Mouse (Mus musculus) hindlimb bud, embryonic 11.5 days (tissue): ENCODE measurements around the gene Cdk10.
A peak's percentile ranks its signal among the peaks of the same experiment; 100 is the strongest.
"Not testable (repeated sequence)": the region's sequence is repeated elsewhere in the genome, so short reads cannot be mapped to it uniquely, and the experiment has no call there.

Source experiments
- DNase-seq: peaks from one replicate; pipeline ENCODE4 v3.0.0-alpha.2; 2012; ENCODE audit warnings: low read depth, low spot score; ENCODE audit errors: extremely low spot score

Gene Cdk10

DNA sequence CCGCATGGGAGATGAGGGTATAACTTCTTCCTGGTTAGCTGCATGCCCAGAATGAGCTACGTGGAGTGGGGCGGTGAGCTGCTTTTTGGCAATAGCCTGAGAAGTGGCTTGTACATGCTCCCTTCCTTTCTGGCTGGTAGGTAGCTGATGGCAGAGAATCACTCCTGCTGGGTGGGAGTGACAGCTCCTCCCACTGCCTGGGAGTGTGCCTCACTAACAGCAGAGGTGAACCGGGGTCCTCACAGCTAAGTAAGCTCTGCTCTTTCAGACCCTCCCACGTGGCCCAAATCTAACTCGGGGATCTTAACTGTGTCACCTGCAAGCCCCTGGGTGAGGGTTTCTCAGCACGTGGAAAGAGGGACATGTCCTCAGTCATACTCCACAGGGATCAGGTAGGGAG lies 7.9 kb downstream of the Cdk10 start:
- DNase-seq = no peak

DNA sequence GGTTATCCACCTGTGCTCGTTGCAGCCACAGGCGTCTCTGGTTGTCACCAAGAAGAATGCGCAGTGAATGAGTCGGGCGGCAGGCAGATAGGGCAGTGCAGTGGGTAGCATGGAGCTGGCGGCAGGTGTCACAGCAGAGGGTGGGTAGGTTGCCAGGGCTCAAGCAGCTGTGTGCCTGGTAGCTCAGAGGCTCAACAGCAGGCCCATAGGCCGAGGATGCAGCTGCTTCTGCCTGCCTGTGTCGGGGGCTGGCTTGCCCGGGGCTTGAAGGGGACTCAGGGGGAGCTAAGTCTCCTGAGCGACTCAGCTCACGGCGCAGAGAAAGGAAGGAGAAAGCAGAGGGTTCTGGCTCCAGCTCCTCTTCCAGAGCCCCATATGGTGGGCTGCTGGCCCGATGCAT lies 8.7 kb downstream of the Cdk10 start:
- DNase-seq = no peak

DNA sequence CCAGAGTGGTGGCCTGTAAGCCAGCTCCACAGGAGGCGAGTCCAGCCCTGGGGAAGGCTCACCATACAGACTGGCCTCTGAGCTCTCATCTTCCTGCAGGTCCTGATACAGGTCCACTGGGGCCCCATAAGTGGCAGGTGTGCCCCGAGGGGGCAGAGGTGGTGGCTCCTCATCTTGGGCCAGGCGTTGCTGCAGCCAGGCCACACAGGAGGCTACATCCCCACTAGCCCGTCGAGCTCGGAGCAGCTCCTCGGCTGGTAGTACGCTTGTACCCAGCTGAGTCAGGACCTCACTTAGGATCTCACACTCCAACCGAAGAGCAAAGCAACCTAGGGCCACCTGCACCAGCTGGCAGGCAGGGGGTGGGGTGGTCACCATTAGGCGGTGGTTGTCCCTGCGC lies 9.1 kb downstream of the Cdk10 start:
- DNase-seq = no peak

DNA sequence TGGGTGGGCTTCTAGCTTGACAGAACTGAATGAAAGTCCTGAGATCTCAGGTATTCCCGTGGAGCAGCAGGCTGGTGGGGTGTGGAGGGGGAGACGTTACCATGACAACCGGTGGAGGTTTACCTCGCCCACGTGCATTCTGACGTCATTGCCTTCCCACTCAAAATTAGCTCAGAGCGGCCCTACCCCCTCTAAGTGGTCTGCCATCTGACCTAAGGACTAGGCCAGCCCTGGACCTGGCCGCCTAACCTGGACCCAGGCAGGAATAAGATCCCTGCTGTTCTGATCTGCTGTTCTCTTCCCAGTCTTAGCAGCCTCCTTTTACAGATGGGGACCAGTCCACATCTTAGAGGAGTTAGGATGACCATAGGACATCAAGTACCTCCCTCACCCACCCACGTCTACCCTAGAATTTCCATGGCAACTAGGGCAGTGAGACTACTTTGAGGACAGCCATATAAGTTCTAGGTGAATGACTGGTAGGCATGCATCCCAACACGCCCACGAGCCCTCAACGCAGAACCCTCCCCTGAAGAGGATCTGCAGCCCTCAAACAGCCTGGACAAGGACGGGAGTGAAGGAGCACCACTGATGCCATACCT lies 10.4 kb downstream of the Cdk10 start:
- DNase-seq = no peak

DNA sequence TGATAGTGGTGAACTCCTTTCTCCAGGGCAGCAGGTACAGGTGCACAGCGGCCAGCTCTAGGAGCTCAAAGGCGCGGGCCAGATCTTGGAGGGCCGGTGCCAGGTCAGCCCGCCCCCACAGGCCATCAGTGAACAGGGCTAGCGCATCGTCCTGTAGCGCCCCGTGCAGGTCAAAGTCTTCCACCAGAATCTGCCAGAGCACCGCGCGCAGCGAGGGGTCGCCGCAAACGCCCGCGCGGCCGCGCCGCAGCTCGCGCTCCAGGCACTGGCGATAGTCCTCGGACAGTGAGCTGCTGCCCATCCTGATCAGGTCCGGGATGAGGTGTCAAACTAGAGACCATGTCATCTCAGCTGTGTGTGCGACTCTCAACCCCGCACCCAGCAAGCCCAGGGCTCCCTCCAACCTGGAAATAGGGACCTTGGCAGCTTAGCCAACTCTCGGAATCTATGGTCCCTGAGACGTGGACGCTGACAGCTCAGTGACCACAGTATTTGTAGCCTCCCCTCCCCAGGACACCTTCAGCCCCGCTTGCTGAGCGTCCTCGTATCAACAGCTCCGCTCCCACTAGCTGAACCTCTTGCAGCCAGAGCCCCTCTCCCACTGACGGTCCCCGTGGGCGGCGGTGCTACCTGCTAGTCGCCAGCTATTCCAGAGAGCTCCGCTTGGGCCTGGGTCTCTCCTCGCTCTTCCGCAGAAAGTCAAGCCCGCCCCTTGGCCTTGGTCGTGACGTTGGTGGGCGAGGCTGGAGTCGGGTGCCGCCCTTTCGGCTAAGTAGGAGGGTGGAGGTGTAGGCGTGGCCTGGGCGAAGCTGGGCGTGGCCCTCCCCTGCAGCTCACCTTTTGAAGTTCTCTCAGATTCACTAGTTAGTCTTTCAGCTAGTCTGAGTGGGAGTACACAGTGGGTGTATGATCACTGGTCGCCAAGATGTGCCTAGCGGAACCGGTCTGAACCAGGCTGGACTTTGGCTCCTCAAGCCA lies 11.2 kb downstream of the Cdk10 start, which contains the start of gene Spata2l:
Gene Spata2l, minus strand, starts transcription at position 714 of the 978 bp plus-strand sequence.
- peak; percentile 69 for DNase-seq

DNA sequence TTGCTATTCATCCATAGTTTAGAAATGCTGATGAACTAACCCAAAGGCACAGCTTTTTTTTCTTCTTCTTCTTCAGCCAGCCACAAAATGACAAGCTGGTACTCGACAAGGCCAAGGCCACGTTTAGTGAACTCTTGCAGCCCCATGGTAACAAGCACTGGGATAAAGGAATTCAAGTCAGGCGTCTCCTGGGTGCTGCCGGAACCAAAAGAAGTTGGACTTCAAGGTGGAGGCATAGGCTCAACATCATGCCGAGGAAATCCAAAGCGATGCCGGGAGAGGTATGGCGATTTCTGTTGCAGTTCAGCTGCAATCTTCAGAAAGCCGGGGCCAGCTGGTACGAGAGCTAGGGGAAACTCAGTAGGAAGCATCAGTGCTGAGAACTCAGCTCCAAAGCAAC lies 14.8 kb downstream of the Cdk10 start:
- DNase-seq = no peak

DNA sequence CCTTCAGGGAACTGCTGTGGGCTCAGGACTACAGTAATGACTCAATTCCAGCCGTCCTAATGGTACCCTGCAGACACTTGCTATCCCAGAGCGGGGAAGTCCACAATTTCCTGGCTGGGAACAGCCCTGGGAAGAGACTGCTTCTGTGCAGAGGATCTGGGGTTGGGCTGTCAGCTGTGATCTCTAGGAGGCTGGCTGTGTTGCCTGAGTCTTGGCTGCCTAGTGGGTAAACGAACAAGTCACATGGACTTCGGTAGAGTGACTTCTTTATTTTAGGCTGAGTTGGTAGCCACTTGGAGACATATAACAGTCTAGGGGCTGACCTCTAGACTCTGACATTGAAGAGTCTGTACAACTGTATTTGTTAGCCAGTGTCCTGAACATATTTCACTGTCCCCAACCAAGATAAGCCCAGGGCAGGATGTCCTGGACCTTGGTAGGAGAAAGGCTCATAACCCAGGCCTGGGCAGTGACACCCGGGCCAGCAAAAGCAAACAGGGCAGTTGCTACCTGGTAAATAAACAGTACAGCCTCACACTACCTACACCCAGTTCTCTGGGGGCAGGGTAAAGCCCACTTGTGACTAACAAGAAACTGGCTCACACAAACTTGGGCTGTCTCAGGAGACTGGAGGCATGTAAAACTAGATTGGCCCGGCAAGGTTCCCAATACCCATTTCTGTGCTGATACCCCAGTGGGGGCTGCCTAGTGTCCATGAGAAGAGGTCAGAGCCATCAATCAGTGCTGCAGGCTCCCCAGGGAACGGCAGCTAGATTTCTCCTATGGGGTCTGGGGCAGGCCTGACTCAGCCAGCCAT lies 17.7 kb downstream of the Cdk10 start:
- no peak for DNase-seq

DNA sequence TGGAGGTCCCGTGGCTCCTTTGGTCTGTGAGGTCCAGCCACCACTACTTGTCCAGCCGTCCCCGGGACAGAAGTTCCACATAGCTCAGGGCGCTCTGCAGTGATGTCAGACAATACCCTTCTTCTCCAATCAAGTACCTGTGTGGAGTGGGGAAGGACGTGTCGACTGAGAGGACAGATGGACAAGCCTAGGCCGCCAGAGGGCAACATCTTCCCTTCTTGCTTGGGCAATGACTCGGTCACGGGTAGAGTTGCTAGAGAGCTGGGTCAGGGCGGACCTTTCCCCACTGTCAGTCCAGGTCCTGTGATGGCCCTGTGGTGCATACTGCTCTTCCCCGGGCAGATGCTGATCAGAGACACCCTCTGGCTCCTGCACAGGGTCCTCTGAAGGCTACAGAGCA lies 18.4 kb downstream of the Cdk10 start:
- DNase-seq = no peak

DNA sequence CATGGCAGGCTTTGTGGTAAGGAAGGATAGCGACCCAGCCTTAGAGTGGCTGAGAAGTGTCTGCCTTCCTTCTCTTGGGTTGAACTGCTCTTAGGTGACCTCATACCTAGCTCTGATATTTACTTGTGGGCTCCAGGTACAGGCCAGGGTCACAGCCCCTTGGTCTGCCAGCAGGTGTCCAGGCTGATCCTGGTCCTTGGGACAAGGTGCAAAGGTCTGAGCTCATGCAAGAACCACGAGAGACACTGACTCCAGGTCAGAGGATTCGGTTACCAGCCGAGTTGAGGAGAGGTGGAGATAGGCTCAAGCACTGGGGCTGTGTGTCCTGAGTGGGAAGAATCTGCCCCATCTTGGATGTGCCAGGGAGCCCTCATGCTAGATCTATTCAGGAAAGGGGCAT lies 19.7 kb downstream of the Cdk10 start:
- DNase-seq = no peak

DNA sequence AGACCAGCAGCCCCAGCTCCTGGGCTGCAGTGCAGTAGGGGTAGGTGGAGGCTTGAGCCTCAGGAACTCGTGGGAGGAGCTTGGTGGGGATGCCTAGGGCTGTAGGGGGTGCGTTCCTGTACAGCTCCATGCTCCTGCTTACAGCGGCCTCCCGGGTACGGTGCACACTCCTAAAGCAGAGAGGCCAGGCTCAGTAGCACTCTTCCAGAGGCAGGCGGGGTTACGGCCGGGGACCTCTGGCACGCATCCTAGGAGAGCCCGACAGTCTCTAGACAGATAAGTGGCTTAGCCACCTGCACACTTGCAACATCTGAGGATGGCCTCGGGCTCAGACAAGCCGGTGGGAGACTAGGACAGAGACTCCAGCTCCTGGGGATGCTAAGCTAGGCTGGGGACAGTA lies 20.9 kb downstream of the Cdk10 start:
- DNase-seq = no peak

DNA sequence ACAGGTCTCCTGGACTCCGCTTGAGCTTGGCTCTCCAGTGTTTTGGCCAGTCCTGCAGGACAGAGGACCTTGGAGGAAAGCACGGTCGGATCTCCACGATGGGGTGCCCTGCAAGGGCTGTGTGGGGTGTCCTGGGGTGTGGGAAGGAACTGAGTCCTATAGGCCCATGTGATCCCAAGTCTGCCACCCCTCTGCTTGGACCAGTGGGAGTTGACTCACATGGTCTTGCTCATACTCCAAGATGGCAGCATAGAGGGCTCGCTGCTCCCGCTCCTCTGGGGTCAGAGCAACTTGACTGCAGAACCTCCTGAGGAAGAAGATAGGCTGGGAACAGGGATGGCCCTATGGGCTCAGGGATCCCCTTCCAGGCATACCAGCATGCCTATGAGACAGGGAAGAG lies 23.1 kb downstream of the Cdk10 start:
- DNase-seq = no peak

DNA sequence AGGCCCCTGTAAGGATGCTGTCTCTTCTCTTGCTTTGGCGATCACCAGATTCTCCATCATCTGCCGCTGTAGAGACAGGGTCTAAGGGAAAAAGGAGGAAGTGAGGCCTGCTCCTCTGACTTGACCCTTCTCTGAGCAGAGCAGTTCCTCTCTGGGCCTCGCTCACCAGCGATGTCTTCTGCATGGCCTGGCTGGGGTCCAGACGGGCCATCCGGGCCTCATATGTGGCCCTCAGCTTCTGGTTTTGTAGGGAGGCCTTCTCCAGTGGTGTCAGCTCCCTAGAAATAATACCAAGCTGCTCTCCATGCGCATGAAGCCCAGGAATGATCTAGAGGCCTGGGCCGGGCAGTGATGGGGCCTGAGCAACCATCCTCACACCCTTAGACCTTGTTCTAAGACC lies 24.0 kb downstream of the Cdk10 start:
- no peak for DNase-seq

DNA sequence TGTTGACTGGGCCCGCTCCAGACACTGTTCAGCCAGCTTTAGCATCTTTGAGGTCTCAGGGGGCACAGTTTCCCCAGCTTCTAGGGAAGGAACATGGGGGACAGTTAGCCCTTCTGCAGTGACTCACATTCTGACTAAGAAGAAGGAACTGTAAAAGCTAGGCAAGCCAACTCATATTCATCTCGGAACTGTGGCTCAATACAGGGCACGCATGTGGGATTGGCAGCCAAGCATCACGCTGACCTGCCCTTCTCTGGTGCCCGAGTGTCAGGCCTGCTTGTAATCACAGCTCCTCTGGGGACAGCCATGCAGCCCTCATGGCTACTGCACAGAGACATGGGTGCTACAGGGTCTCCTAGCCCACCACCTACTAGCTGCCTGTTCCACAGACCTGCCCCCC lies 26.3 kb downstream of the Cdk10 start:
- no peak for DNase-seq

DNA sequence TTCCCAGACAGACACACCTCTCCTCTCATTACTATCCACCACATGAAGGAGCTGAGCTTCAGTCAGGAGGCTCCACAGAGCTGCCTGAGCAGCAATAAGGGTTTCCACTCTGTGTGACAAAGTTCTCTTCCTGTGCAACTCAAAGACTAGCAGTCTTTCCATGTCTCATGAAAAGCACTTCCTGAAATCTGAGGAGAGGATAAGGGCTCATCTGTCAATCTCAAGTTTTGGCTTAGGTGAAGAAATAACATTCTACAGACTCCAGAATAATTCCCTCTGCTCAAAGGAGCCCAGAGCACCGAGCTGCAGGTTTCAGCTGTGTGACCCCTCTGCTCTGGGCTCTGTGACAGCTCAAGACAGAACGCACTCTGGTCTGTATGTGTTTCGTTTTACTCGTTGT lies 28.3 kb downstream of the Cdk10 start:
- DNase-seq = no peak

DNA sequence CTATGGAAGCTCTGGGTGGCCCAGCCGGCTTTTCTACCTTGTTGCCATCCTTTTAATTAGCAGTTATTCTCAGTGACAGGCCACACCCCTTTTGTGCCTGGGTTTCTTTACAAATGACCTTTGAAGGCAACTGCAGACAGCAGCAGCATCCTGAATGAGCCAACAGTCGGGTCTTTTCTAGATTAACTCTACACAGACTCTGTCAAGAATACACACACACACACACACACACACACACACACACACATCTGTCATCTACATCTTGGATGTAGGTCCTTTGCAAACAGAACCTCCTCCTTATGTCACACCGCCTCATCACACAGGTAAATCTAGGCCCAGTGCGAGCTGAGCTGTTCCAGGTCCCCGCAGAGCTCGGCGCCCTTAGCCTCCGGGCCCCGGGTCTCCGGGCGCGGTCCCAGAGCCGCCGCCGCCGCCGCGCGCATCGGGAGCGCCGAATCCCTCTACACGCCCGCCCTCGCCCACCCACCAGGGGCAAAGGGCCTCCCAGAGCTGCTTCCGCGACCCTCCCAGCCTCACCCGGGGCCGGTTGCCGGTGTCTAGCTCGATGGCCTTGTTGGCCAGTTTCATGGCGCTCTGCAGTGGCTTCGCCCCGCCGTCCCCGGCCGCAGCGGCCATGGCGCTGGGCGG lies 28.9 kb downstream of the Cdk10 start:
- no peak for DNase-seq

DNA sequence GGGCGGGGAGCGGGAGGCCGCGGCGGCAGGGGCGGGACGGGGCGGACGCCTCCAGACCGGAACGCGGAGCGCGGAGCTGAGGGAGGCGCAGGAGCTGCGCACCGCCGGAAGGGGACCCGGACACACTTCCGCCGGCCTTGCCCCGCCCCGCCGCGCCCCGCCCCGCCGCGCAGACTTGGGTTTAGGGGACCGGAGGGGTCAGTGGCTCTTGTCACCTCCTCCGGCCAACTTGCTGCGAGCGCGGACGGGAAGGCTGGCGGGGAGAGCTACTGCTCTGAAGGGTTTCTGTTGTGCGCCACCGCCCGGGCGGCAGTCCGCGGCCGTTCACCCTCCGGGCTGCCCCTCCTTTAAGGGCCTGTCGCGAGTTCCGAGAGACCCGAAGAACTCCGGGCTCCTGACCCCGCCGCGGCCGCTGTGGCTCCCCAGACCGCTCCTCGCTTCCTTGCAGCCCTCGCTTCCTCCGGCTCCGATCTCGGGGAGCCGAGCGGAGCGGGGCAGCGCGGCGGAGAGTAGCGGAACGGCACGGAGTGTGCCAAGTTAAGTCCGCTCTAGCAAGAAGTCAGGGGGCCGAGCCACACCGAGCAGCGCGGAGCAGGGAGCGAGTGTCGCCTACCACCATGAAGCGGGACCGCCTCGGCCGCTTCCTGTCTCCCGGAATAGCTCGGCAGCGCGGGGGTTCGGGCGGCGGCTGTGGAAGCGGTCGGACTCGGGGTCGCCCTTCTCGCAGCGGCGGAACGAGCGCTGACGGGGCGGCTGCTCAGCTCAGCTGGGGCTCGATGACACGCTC lies 29.6 kb downstream of the Cdk10 start, which contains the start of the genes Zfp276 and Vps9d1:
Gene Zfp276, plus strand, starts transcription at position 97 of the 787 bp plus-strand sequence.
Gene Vps9d1, minus strand, starts transcription at position 250 of the 787 bp plus-strand sequence.
- no peak for DNase-seq

DNA sequence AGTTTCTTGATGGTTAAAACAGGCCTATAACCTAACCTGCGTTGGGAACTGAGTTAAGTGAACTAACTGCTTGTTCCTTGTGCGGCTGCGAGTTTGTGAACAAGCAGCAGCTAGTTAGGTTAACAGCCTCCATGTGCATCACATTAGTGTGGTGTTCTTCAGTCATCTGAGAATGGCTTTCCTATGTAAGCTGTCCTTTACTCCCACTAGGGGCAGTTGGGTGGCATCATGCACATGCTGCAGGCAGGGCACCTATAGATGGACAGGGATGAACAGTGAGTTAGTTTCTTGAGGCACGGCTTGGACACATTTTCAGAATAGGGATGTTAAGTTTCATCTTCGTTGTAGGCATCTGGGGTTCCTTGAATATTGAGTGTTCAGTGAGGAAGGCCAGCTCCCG lies 30.5 kb downstream of the Cdk10 start:
- no peak for DNase-seq

DNA sequence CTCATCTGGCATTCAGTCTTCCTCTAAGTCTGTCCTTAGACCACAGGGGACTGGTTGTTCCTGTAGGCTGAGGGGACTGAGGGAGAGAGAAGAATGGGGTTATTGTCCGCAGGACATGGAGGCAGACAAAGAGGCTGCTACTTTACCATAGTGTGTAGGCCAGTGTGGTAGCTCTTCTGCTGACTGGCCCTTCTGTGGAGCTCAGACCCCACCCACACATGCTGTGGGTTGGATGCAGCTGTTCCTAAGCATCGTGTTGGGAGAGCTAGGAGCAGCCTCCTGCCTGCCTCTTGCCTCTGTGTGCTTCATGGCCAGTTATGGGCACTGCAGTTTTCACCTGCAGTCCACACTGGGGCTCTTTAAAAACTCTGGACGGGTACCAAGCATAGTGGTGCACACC lies 32.5 kb downstream of the Cdk10 start:
- DNase-seq = no peak

DNA sequence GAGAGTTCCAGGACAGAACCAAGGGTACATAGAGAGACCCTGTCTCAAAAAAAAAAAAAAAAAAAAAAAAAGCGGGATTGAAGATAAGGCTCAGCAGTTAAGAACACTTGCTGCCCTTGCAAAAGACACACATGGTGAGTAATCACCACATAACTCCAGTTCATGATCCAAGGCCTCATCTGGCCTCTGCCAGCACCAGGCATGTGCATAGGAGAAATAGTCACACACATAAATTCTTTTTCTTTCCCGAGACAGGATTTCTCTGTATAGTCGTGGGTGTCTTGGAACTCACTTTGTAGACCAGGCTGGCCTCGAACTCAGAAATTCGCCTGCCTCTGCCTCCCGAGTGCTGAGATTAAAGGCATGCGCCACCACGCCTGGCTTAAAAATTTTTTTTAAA lies 33.0 kb downstream of the Cdk10 start:
- DNase-seq = not testable (repeated sequence)
